Mouse (Mus musculus) left cerebral cortex, adult 9 months (tissue): ENCODE measurements around the gene Tmem159.
A peak's percentile ranks its signal among the peaks of the same experiment; 100 is the strongest.

Experiments
- DNase-seq, 2 experiments: peaks; one replicate each; pipeline ENCODE4 v3.0.0; 2022; ENCODE audit warnings: low spot score in 2 of 2

Gene Tmem159

GRCm38 (mm10) chr7:120102164-120102972, at the start of gene Tmem159:
Gene Tmem159 (plus strand): TSS chr7:120102353.
- peak in 1 of 2 experiments; percentile 73 for DNase-seq

DNA sequence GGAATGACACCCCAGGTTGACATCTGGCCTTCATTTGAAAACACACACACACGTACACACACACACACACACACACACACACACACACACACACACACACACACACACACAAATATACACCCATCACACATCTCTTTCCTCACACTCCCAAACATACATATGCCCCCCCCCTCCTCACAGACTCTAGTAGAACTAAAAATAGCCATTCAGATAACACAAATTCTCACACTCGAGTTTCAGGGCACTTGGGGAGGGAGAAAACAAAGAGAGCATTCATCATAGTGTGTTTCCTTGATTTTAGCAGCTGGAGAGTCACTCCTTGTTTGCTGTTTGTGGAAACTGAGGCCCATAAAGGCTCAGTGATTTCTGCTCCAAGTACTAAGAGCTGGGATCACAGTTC, 48.1 kb upstream of the Tmem159 start:
- no peak for DNase-seq

GRCm38 (mm10) chr7:120055479-120055878, 46.7 kb upstream of the Tmem159 start:
- DNase-seq: no peak

- DNase-seq: no peak
Observed at GRCm38 (mm10) chr7:120064045-120064444, 38.1 kb upstream of the Tmem159 start.

DNA sequence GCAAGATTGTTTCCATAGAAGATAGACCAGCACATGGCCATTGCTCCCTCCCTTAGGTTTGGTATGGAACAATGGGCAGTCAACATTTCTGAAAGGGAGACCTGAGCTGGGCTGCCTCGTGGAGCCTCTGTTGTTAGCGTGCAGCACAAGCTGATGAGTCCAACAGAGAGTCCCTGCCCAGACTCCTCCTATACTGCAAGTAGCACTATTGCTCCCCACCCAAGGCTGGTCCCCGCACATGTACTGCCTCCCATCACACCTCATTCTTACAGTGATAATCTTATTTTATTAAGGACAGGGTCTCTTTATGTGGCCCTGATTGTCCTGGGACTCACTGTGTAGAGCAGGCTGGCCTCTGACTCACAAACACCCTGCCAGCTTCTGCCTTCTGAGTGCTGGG, 34.0 kb upstream of the Tmem159 start:
- no peak for DNase-seq

DNA sequence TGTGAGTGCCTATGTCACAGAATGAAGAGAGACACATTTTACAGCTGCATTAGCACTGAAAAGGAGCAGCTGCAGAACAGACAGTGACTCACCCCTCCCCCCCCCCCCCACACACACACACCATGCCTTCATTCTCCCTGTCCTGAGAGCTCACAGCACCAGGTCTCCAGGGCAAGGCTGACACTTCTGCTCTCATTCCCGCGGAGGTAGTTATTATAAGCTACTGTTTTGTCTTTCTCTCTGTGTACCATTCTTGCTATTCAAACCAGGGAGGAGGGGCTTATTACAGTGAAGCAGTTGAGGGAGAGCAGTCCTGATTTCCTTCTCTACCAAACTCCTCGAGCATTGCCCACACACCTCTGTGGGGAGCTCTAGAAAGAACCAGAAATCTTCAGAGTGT, 33.0 kb upstream of the Tmem159 start:
- DNase-seq: no peak

DNA sequence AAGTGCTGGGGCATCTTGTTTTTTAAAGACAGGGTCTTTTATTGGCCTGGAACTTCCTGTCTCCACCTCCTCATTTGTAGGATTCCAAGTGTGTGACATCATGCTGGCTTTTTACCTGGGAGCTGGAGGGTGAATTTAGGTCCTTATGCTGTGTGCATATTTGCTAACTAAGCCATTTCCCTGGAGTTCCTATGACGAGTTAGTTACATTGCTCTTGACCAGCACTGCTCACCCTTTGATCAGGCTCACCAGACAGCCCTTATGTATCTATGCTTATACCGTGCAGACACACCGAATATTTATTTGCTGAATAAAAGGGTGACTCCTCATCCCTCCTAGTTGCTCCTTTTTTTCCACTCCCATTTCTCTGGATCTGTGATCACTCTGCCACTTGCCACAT, 22.0 kb upstream of the Tmem159 start:
- DNase-seq: no peak

DNA sequence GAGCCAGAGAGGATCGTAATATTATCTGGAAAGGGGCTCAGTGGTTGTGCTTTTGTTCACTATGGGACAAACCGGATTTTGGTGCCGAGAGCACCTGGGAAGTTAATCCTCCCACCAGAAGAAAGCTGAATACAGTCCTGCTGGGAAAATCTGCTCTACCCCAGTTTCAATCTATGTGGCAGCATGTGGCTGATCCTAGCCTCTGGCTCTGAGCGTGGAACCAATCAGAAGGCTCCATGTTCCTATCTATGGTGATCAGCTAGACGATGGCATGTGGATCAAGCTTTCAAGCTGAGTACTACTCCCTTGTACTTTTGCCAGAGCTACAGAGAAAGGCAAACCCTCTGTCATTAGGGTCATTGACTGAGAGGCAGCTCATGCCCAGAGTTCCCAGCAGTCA, 9.1 kb upstream of the Tmem159 start:
- DNase-seq: no peak

- no peak for DNase-seq
Observed at GRCm38 (mm10) chr7:120094216-120094615, 7.9 kb upstream of the Tmem159 start.

DNA sequence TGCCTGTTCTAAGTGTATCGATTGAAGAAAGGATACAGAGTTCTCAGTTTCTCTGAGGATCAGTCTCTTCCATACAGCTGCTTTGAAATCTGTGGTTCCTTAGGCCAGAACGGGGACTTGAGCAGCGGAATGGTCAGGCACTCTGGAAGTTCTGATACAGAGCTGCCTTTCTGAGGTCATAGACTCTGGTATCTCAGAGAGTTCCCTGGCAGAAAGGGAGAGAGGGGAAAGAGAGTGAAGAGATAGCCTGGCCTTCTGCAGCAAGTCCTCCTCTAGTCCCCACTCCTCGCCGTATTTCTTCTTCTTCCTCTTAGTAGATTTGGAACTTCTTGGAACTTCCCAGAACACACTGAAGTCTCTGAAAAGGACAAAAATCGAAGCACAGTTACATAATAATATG, 7.0 kb upstream of the Tmem159 start, which contains the start of gene Dnah3:
TSS of gene Dnah3 (minus strand) at position 101 of the 400 bp plus-strand sequence.
- DNase-seq: no peak

GRCm38 (mm10) chr7:120097845-120098244, 4.3 kb upstream of the Tmem159 start:
- peak in 1 of 2 experiments; percentile 74 for DNase-seq

DNA sequence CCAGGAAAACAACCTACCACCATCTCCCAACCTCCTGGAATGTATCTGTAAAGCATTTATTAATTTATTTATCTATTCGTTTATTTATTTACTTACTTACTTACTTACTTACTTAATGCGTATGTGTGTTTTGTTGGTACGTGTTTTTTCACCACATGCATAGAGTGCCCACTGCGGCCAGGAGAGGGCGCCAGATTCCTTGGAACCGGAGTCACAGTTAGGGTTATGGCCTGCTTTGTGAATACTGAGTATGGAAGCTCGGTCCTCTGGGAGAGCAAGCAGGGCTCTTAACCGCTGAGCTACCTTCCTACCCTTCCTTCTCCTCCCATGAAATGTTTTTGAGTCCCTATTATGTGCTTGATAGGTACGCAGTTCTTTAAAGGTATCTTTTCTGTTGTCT, 3.8 kb upstream of the Tmem159 start:
- peak in 1 of 2 experiments; percentile 60 for DNase-seq

- peak in 1 of 2 experiments; percentile 11 for DNase-seq
Observed at GRCm38 (mm10) chr7:120103019-120103567, 940 bp downstream of the Tmem159 start.

DNA sequence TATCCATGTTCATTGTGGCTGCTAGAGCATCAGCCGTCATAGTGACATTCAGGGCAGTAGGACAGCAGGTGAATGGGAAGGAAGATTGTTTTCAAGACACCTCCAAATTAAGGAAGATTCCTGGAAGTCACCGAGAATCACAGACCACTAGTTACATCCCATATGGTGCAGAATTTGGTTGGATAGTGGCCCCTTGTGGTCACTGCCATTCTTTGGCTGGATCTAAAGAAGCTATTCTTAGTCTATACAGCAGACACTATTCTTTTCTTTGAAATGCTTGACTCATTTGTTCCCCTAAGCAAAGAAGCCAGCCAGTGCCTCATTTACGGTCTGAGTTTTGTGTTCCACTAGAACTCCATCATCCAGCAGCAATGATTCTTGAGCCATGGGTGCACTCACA, 2.8 kb downstream of the Tmem159 start:
- peak in 1 of 2 experiments; percentile 33 for DNase-seq

GRCm38 (mm10) chr7:120106356-120106755, 4.2 kb downstream of the Tmem159 start:
- peak in 1 of 2 experiments; percentile 31 for DNase-seq

GRCm38 (mm10) chr7:120109676-120110075, 7.5 kb downstream of the Tmem159 start:
- no peak for DNase-seq

DNA sequence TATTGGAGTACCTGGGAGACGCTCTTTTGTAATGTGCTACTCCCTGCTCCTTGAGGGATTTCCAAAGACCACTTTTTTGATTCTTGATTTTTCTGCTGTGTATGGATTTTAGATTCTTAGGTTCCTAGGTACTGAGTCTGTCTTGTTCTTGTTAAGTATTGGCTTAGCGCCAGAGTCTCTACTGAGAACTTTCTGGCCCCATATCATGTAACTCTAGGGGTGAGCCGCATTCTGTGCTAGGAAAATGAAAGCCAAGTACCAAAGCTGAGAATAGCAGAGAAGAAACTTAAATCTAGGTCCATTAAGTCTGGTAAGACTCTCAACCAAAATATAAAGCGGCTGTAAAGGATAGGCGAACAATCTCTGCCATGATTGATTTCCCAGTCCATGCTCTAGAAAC, 14.8 kb downstream of the Tmem159 start:
- DNase-seq: no peak

GRCm38 (mm10) chr7:120117529-120117928, 15.4 kb downstream of the Tmem159 start:
- no peak for DNase-seq

- no peak for DNase-seq
Observed at GRCm38 (mm10) chr7:120123776-120124175, 21.6 kb downstream of the Tmem159 start.

DNA sequence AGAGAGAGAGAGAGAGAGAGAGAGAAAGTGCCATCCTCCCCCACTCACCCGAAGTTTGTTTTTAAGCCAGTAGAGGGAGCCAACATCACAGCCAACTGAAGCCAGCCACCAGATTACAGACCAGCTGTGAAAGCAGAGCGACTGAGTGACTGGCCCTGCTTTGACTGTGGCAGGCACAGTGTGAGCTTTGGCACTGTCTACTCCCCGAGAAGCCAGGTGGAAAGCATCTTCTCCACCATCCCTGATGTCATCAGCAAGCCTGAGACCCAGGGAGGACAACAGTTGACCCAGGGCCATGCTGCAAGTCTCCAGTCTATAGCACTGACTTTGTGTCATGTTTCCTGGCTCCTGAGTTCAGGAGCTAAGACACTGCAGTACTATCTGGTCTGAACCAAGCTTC, 22.7 kb downstream of the Tmem159 start:
- peak in 1 of 2 experiments; percentile 85 for DNase-seq

- DNase-seq: no peak
Observed at GRCm38 (mm10) chr7:120126976-120127685, 25.0 kb downstream of the Tmem159 start.

DNA sequence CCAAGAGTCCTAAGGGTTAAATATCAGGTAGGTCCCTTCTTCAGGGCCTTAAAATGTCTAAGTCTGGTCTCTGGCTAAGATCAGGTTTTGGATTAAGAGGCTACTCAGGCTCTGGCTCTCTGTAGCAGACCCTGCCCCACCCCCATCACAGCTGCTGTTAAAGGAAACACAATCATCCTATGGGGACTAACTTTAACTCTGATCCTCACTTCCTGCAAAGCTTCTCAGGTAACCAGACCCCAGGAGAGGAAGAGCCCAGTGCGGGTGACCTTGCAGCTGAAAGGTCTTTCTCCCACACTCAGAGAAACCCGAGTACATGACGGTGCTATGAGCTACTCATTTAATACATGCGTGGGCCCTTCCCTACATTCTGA, 25.5 kb downstream of the Tmem159 start:
- DNase-seq: no peak

DNA sequence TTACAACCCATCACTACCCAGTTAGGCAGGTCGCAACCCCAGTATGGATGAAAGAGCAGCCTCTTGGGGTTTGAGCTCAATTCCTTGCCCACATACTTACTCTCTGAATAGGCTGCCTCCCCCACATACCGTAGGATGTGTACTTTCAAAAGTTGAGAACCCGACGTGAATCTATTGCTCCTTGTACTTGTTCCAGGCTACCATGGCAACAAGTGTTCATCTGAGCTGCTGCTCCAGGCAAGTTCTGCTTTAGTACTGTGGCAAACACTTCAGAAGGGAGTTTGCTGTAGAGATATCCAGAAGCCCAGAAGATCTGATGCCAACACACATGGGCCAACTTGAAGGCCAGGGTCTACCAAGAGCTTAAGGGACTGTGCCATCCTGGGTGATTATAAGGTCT, 26.8 kb downstream of the Tmem159 start:
- DNase-seq: peak; percentile 45 to 68
